Mouse (Mus musculus) cortical plate, adult 2 months (tissue): ENCODE measurements around the gene Cdh15.

Source experiments
- CTCF ChIP-seq: fragments of 200-500 bp; IDR thresholded peaks from 2 replicates; pipeline ENCODE4 v1.5.1; 2011; ENCODE audit warnings: mild to moderate bottlenecking, control low read depth, low read length; ENCODE audit not compliant: insufficient read depth; ENCODE audit errors: extremely low read depth
- POLR2A ChIP-seq: fragments of 200-500 bp; IDR thresholded peaks from 2 replicates; pipeline ENCODE4 v1.6.1; 2011; ENCODE audit warnings: mild to moderate bottlenecking, low read length, control low read depth; ENCODE audit not compliant: insufficient read depth; ENCODE audit errors: extremely low read depth

DNA sequence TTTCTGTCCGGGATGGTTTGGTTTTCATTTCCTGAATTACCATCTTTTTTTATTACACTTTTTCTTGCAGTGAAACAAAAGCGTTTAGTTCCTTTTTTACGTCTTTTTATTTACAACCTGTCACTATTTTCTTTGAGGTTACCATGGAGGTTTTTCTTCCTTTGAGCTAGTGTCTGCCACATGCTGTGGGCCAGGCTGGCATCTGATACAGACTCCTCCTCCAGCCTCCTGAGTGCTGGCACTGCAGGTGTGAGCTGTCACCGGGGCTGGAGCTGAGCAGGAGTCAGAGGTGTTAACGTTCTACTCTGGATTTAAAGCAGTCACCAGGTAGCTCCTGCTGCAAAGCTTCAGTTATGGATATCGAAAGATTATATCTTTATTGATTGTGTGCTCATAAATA lies 25.4 kb downstream of the Cdh15 start:
- no peak for TF ChIP-seq CTCF
- no peak for TF ChIP-seq POLR2A
